Mouse (Mus musculus) cortical plate, adult 2 months (tissue): ENCODE results near the gene Map7d1.
A peak's percentile ranks its signal among the peaks of the same experiment; 100 is the strongest.

ENCODE experiments used
- CTCF ChIP-seq: fragments of 200-500 bp; IDR thresholded peaks from 2 replicates; pipeline ENCODE4 v1.5.1; 2011; ENCODE audit warnings: mild to moderate bottlenecking, control low read depth, low read length; ENCODE audit not compliant: insufficient read depth; ENCODE audit errors: extremely low read depth
- POLR2A ChIP-seq: fragments of 200-500 bp; IDR thresholded peaks from 2 replicates; pipeline ENCODE4 v1.6.1; 2011; ENCODE audit warnings: mild to moderate bottlenecking, low read length, control low read depth; ENCODE audit not compliant: insufficient read depth; ENCODE audit errors: extremely low read depth

- TF ChIP-seq CTCF: peak; percentile 90
- TF ChIP-seq POLR2A: no peak
Measured at GRCm38 (mm10) chr4:126227077-126227761, 28.9 kb downstream of the Map7d1 start.
